In the genomic region with DNA sequence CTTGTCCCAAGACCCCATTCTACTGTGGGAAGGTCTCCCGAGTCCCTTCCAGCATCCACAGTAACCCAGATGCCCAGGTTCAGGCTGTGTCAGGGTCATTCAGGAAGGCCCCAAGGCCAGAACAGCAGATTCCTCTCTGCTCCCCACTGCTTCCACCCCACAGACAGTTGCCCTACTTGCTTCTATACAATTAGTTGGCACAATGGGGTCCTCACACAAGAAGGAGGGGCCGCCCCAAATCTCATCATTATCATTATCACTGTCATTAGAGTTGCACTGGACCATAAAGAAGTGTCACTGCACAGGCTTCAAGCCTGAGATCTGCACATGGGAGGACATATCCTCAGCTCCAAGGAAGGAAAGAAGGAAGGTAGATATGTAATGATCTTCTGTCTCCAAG, we compare ENCODE assay signal across 21 mouse cellular contexts. TPM values are rescaled to one million over a fixed set of nuclear protein-coding genes. Genes with fewer than 3 reads are reported as not detected.
DNase-seq lines count a peak whose midpoint lies in the region; ATAC-seq and TF ChIP-seq lines count a peak whose summit lies in the region.
"Had no signal": no experiment of that assay in that cellular context is flagged by ENCODE, and none has a peak within 500 bp of the region (broad histone marks: within the 10 kb centered on the region; RNA-seq: fewer than 3 reads in every experiment).

No protein-coding gene starts in this region.

- ATAC-seq in liver, embryonic 12.5 days: no peak
- ATAC-seq: activated CD4-positive, CD25-positive, alpha-beta regulatory T cell, adult 4 months; CD4-positive, CD25-positive, alpha-beta regulatory T cell, adult 4 months; Patski had no signal

- no peak for TF ChIP-seq POLR2A in heart, adult 2 months (IDR thresholded peaks at IDR 0.05; ENCODE audit: insufficient read depth, low read depth, low read length)

- WGBS in heart, embryonic 10.5 days: 68% methylated on average over 2 of the region's 2 CpGs
- 89% methylated on average over 2 of the region's 2 CpGs for WGBS in heart, adult 2 months
- WGBS in liver, embryonic 12.5 days (ENCODE audit: insufficient replicate concordance): 75% methylated on average over 2 of the region's 2 CpGs

- no peak for TF ChIP-seq CTCF in heart, adult 2 months (IDR thresholded peaks at IDR 0.05)

- H3K4me3 ChIP-seq in heart, embryonic 10.5 days: no peak overlapping the region
- no peak overlapping the region for H3K4me3 ChIP-seq in heart, adult 2 months
- no peak overlapping the region for H3K4me3 ChIP-seq in liver, embryonic 12.5 days

- peaks cover 4% of the 10 kb centered on the region; the same call in 1 of the 2 replicates for H3K36me3 ChIP-seq in heart, embryonic 10.5 days
- H3K36me3 ChIP-seq in heart, adult 2 months (ENCODE audit: control insufficient read depth, insufficient read depth, low read length): no peaks in the 10 kb centered on the region
- H3K36me3 ChIP-seq in liver, embryonic 12.5 days: peaks cover 7% of the 10 kb centered on the region; the same call in 1 of the 2 replicates

- no peaks in the 10 kb centered on the region for H3K4me1 ChIP-seq in heart, embryonic 10.5 days
- H3K4me1 ChIP-seq in heart, adult 2 months (ENCODE audit: control insufficient read depth, insufficient read depth, low read length): no peaks in the 10 kb centered on the region
- H3K4me1 ChIP-seq in liver, embryonic 12.5 days: no peaks in the 10 kb centered on the region

- no peak overlapping the region for H3K4me2 ChIP-seq in liver, embryonic 12.5 days

- DNase-seq in heart, adult 11 months: peak; percentile 77
- DNase-seq in heart, postnatal 14 days: no peak
- DNase-seq in heart, embryonic 10.5 days (ENCODE audit: low spot score): peak; percentile 51
- no peak for DNase-seq in heart, adult 2 months
- DNase-seq in retina, embryonic 14.5 days (ENCODE audit: low spot score): peak; percentile 61
- peak; percentile 88 for DNase-seq in retina, postnatal 1 day
- no peak for DNase-seq in embryo, embryonic 10 days (ENCODE audit: low spot score)
- DNase-seq: adrenal gland, adult 2 months; adrenal gland, adult 8-10 months; adrenal gland, postnatal 10 days; adrenal gland, postnatal 14 days; adrenal gland, postnatal 25 days; adrenal gland, postnatal 36 days; B cell, adult 2 months; cerebellum, adult 11 months; cerebellum, adult 11-12 months had no signal

- intact Hi-C loops in heart, postnatal 14 days (cut with DNase I): no loop called here
- intact Hi-C loops in heart, adult 2 months (cut with DNase I): no loop called here

- H3K27ac ChIP-seq in heart, embryonic 10.5 days: no peak overlapping the region
- H3K27ac ChIP-seq in heart, adult 2 months: no peak overlapping the region
- H3K27ac ChIP-seq in liver, embryonic 12.5 days: no peak overlapping the region

- H3K9me3 ChIP-seq in heart, embryonic 10.5 days: no peaks in the 10 kb centered on the region
- H3K9me3 ChIP-seq in liver, embryonic 12.5 days (replicated peaks): no peaks in the 10 kb centered on the region

- TF ChIP-seq EP300 in heart, adult 2 months (IDR thresholded peaks at IDR 0.05; ENCODE audit: insufficient read depth, low read depth, low read length): no peak

- no peaks in the 10 kb centered on the region for H3K79me2 ChIP-seq in heart, adult 2 months (replicated peaks; ENCODE audit: control insufficient read depth, insufficient read depth, low read length)

- H3K27me3 ChIP-seq in heart, embryonic 10.5 days (ENCODE audit: insufficient read depth, poor library complexity, severe bottlenecking): no peaks in the 10 kb centered on the region
- no peaks in the 10 kb centered on the region for H3K27me3 ChIP-seq in heart, adult 2 months (ENCODE audit: control insufficient read depth, insufficient read depth, low read length)
- no peaks in the 10 kb centered on the region for H3K27me3 ChIP-seq in liver, embryonic 12.5 days (replicated peaks)
- H3K27me3 ChIP-seq: CH12.LX had no signal

- H3K9ac ChIP-seq in heart, adult 2 months (ENCODE audit: low read depth, low read length): no peak overlapping the region
- H3K9ac ChIP-seq in liver, embryonic 12.5 days: no peak overlapping the region

RNA-seq across cellular contexts. Expression of a gene that starts 48.3 kb away (rescaled TPM):
- total RNA-seq in heart, postnatal 14 days (2021): 1 to 10 TPM; 4.4 to 5.3 TPM
- polyA plus RNA-seq in heart, embryonic 10.5 days (2016; fragmentation: Nextera tagmentation; extraction: Ambion mirVana): 2.2 and 3.4 TPM in 2 replicates
- total RNA-seq in heart, adult 2 months (2021): 1 to 10 TPM; 2.0 to 2.3 TPM
- polyA plus RNA-seq in heart, adult 2 months (2012; rRNA removed): 0.84 and 1.3 TPM in 2 replicates
- 3.9 and 4.4 TPM in 2 replicates for polyA plus RNA-seq in liver, embryonic 12.5 days (2016; fragmentation: Nextera tagmentation; extraction: Ambion mirVana)

Comparison
In these comparisons a context has a peak if more than half of its experiments do, and no peak if none do; other contexts are left out.
1. DNase-seq: peak in heart, adult 11 months (single experiment), heart, embryonic 10.5 days (single experiment), retina, embryonic 14.5 days (single experiment) and retina, postnatal 1 day (single experiment); none in heart, postnatal 14 days (0 of 2), heart, adult 2 months (0 of 2) and embryo, embryonic 10 days (single experiment).